Mouse (Mus musculus) CD4-positive, CD25-positive, alpha-beta regulatory T cell (primary cell): Measurements from ENCODE around the gene Tas2r108. TPM values are rescaled to one million over a fixed set of nuclear protein-coding genes. Genes with fewer than 3 reads are reported as not detected.

ENCODE experiments used
- polyA plus RNA-seq: library from polyadenylated mRNA; unstranded; fragments of 100-300 nt; shearing (Covaris generic); gene quantifications from one replicate; pipeline ENCODE4 v1.2.1, GENCODE M21; 2017

The Tas2r108 gene
- not detected for polyA plus RNA-seq

GRCm38 (mm10) chr6:40493229-40493628, at the start of gene Tas2r108:
Gene Tas2r108, plus strand, starts transcription at chr6:40493529.

DNA sequence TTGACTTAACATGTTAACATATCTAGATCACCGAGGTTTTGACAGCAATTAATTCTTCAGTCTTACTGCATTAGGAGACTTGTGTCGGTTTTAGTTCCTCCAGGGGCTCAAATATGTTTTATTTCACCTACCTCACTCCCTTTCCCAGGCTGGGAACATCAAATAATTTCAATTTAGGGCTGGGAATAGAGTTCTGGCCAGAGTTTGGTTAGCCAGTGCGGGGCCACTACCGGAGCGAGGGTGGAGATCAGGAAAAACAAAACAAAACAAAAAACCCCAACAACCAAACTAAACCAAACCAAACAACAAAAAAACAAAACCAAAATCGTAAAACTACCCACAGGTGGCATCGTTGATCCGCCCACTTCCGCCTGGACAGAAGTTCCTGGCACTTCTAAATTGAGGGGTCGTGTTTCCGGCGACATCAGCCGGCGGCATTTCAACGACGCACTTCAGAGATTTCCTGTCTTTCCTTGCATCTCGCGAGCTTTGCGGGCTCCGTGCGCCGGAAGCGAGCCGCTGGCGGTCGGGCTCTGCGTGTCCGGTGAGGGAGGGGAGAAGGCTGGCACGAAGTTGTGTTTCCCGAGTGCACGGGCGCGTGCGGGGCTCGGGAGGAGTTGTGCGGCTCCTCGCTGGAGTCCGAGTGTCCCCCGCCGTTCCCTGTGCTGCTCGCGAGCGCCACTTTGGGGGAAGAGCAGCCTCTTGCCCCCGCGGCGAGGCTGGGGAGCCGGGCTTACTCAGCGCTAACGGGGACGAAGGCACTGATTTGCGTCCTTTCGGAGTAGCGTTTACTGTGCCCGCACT, 22.2 kb upstream of the Tas2r108 start, which contains the start of gene Ssbp1:
Ssbp1 (plus strand) TSS at position 437 of the 804 bp plus-strand sequence.

DNA sequence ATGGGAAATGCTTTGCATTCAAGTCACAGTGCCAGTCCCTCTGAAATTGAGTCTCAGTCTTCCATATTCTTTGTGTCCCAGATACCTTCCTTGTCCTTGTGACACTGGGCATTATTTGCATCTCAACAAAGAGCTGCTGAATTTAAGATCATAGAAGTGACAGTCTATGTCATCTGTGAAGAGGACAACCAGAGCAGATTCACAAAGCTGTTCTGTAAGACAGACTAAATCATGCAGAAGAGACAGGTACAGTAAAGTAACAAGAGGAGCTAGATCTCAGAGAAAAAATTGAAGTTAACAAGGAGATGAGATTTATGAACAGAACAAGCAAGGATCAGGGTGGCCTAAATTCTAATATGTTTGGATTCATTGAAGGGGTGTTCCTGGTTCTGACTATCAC, 2.4 kb upstream of the Tas2r108 start, which contains the start of gene Tas2r137:
Tas2r137 (plus strand) TSS at position 301 of the 400 bp plus-strand sequence.

DNA sequence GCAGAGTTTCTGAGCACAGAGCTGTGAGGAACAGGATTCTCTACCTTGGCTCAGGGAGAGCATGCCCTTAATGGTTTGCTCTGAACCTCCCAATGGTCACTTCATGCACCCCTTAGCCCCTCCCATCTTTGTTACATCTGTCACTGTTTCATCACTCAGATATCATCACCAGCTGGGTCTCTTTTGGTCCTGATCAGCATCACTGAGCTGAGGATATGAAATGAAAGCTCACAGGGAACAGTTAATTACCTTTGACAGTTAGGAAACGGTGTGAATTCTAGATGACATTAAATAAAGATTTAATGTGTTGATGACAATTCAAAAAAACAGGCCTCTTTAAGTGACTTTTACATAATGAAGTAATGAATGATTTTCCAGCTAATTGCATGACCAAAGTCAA, 26.1 kb downstream of the Tas2r108 start, which contains the start of gene Prss37:
Prss37 (minus strand) TSS at position 101 of the 400 bp plus-strand sequence.

Other genes with a start within 250 kb of the Tas2r108 start
- gene Agk, start 168.4 kb upstream of the Tas2r108 start, polyA plus RNA-seq: 50.9 TPM
- gene E330009J07Rik, start 57.4 kb upstream of the Tas2r108 start, polyA plus RNA-seq: 20.1 TPM
- gene Wee2, start 54.4 kb upstream of the Tas2r108 start, polyA plus RNA-seq: not detected
- 121 TPM for gene Ssbp1, start 22.2 kb upstream of the Tas2r108 start, polyA plus RNA-seq
- not detected for gene Tas2r137, start 2.3 kb upstream of the Tas2r108 start, polyA plus RNA-seq
- not detected for gene Prss37, start 26.0 kb downstream of the Tas2r108 start, polyA plus RNA-seq
- gene Olfr461, start 61.5 kb downstream of the Tas2r108 start, polyA plus RNA-seq: not detected
- not detected for gene Olfr460, start 76.0 kb downstream of the Tas2r108 start, polyA plus RNA-seq
- not detected for gene Clec5a, start 92.3 kb downstream of the Tas2r108 start, polyA plus RNA-seq
- gene Tas2r138, start 119.8 kb downstream of the Tas2r108 start, polyA plus RNA-seq: not detected
- 0.10 TPM for gene Mgam, start 135.3 kb downstream of the Tas2r108 start, polyA plus RNA-seq